Mouse (Mus musculus): ENCODE results near the gene Kif13a.

The Kif13a gene

GRCm38 (mm10) chr13:46880736-46881135 is 48.9 kb downstream of the Kif13a start:
- no peak for DNase-seq

- DNase-seq: no peak
Observed at GRCm38 (mm10) chr13:46880243-46880642, 49.4 kb downstream of the Kif13a start.

GRCm38 (mm10) chr13:46877049-46877448 is 52.6 kb downstream of the Kif13a start:
- DNase-seq: no peak

GRCm38 (mm10) chr13:46875377-46875776 is 54.3 kb downstream of the Kif13a start:
- no peak for DNase-seq

- DNase-seq: no peak
Observed at GRCm38 (mm10) chr13:46872732-46873131, 56.9 kb downstream of the Kif13a start.

- DNase-seq: peak; percentile 52
Observed at GRCm38 (mm10) chr13:46872194-46872593, 57.5 kb downstream of the Kif13a start.

GRCm38 (mm10) chr13:46869464-46869863 is 60.2 kb downstream of the Kif13a start:
- DNase-seq: no peak

GRCm38 (mm10) chr13:46863169-46863748 is 66.4 kb downstream of the Kif13a start:
- no peak for DNase-seq

GRCm38 (mm10) chr13:46859876-46860275 is 69.8 kb downstream of the Kif13a start:
- DNase-seq: no peak

GRCm38 (mm10) chr13:46859173-46859572 is 70.5 kb downstream of the Kif13a start:
- DNase-seq: no peak

GRCm38 (mm10) chr13:46858835-46859152 is 70.9 kb downstream of the Kif13a start:
- no peak for DNase-seq

GRCm38 (mm10) chr13:46858143-46858834 is 71.4 kb downstream of the Kif13a start:
- DNase-seq: no peak

- DNase-seq: peak; percentile 53
Observed at GRCm38 (mm10) chr13:46854456-46854855, 75.2 kb downstream of the Kif13a start.

GRCm38 (mm10) chr13:46852470-46852869 is 77.2 kb downstream of the Kif13a start:
- DNase-seq: no peak

- no peak for DNase-seq
Observed at GRCm38 (mm10) chr13:46845456-46845855, 84.2 kb downstream of the Kif13a start.

GRCm38 (mm10) chr13:46844561-46845235 is 85.0 kb downstream of the Kif13a start:
- DNase-seq: no peak

- no peak for DNase-seq
Observed at GRCm38 (mm10) chr13:46843646-46844045, 86.0 kb downstream of the Kif13a start.

- no peak for DNase-seq
Observed at GRCm38 (mm10) chr13:46842185-46842584, 87.5 kb downstream of the Kif13a start.

- no peak for DNase-seq
Observed at GRCm38 (mm10) chr13:46841668-46842067, 88.0 kb downstream of the Kif13a start.

- no peak for DNase-seq
Observed at GRCm38 (mm10) chr13:46840676-46841075, 89.0 kb downstream of the Kif13a start.

- DNase-seq: no peak
Observed at GRCm38 (mm10) chr13:46839236-46839635, 90.4 kb downstream of the Kif13a start.

- DNase-seq: peak; percentile 56
Observed at GRCm38 (mm10) chr13:46838551-46838950, 91.1 kb downstream of the Kif13a start.

GRCm38 (mm10) chr13:46835351-46835750 is 94.3 kb downstream of the Kif13a start:
- no peak for DNase-seq

- DNase-seq: no peak
Observed at GRCm38 (mm10) chr13:46834805-46835204, 94.9 kb downstream of the Kif13a start.

All from kidney, adult 9 months (tissue).